Mouse (Mus musculus): ENCODE data around the gene Olfr12. TPM values are rescaled to one million over a fixed set of nuclear protein-coding genes. Genes with fewer than 3 reads are reported as not detected.

Olfr12 gene
- polyA plus RNA-seq (2015; fragmentation: Nextera tagmentation; extraction: Ambion mirVana): 0.24 TPM in 1 of 2 replicates, not detected in the other

GRCm38 (mm10) chr1:92617488-92617887 lies at the start of gene Olfr12:
TSS of gene Olfr12 (plus strand) at chr1:92617788.
- 59% methylated on average over 2 of the region's 2 CpGs for WGBS
- Histone ChIP-seq H3K27me3 (replicated peaks; ENCODE audit: control insufficient read depth, insufficient read depth, low read length) (no peaks in the 10 kb centered on the region), H3K4me3 (ENCODE audit: low read length) (no peak within 1 kb of the TSS), H3K4me1 (ENCODE audit: control insufficient read depth, insufficient read depth, low read depth, low read length) (no peaks in the 10 kb centered on the region), H3K9me3 (ENCODE audit: control insufficient read depth, low read length) (no peaks in the 10 kb centered on the region), H3K9ac (ENCODE audit: low read depth, low read length) (no peak within 1 kb of the TSS), H3K27ac (ENCODE audit: low read depth, low read length) (no peak within 1 kb of the TSS), H3K36me3 (ENCODE audit: control insufficient read depth, insufficient read depth, low read length) (no peaks in the 10 kb centered on the region), H3K4me2 (ENCODE audit: low read length) (no peak within 1 kb of the TSS)
- ATAC-seq: no peak

- H3K9me3 ChIP-seq (ENCODE audit: control insufficient read depth, low read length): no peaks in the 10 kb centered on the region
- no peak within 1 kb of the TSS for H3K9ac ChIP-seq (ENCODE audit: low read depth, low read length)
- no peaks in the 10 kb centered on the region for H3K27me3 ChIP-seq (replicated peaks; ENCODE audit: control insufficient read depth, insufficient read depth, low read length)
- no peak for ATAC-seq
- H3K4me3 ChIP-seq (ENCODE audit: low read length): no peak within 1 kb of the TSS
- H3K27ac ChIP-seq (ENCODE audit: low read depth, low read length): no peak within 1 kb of the TSS
- H3K4me1 ChIP-seq (ENCODE audit: control insufficient read depth, insufficient read depth, low read depth, low read length): no peaks in the 10 kb centered on the region
- H3K4me2 ChIP-seq (ENCODE audit: low read length): no peak within 1 kb of the TSS
- 79% methylated on average over 3 of the region's 3 CpGs for WGBS
- H3K36me3 ChIP-seq (ENCODE audit: control insufficient read depth, insufficient read depth, low read length): no peaks in the 10 kb centered on the region
Observed at GRCm38 (mm10) chr1:92571022-92571421, 46.6 kb upstream of the Olfr12 start, which contains the start of gene Olfr1413. TSS of gene Olfr1413 (plus strand) at chr1:92571322.

- 93% methylated on average over 2 of the region's 2 CpGs for WGBS
Observed at GRCm38 (mm10) chr1:92585479-92585878, 32.1 kb upstream of the Olfr12 start, which contains the start of gene Olfr1412. TSS of gene Olfr1412 (plus strand) at chr1:92585779.

GRCm38 (mm10) chr1:92594111-92594510 lies 23.5 kb upstream of the Olfr12 start, which contains the start of gene Olfr1411:
TSS of gene Olfr1411 (plus strand) at chr1:92594411.
- no peak within 1 kb of the TSS for H3K27ac ChIP-seq (ENCODE audit: low read depth, low read length)
- H3K4me1 ChIP-seq (ENCODE audit: control insufficient read depth, insufficient read depth, low read depth, low read length): no peaks in the 10 kb centered on the region
- H3K27me3 ChIP-seq (replicated peaks; ENCODE audit: control insufficient read depth, insufficient read depth, low read length): 0 out of 2 replicates have a peak, but pooled peaks cover 2% of the 10 kb centered on the region
- no peak within 1 kb of the TSS for H3K4me2 ChIP-seq (ENCODE audit: low read length)
- no peak within 1 kb of the TSS for H3K9ac ChIP-seq (ENCODE audit: low read depth, low read length)
- no peak within 1 kb of the TSS for H3K4me3 ChIP-seq (ENCODE audit: low read length)
- ATAC-seq: no peak
- H3K36me3 ChIP-seq (ENCODE audit: control insufficient read depth, insufficient read depth, low read length): no peaks in the 10 kb centered on the region
- no peaks in the 10 kb centered on the region for H3K9me3 ChIP-seq (ENCODE audit: control insufficient read depth, low read length)

More at GRCm38 (mm10) chr1:92585479-92585878, 32.1 kb upstream of the Olfr12 start, which contains the start of gene Olfr1412:
- ATAC-seq: no peak
- H3K4me1 ChIP-seq (ENCODE audit: control insufficient read depth, insufficient read depth, low read depth, low read length): no peaks in the 10 kb centered on the region
- no peak within 1 kb of the TSS for H3K27ac ChIP-seq (ENCODE audit: low read depth, low read length)
- H3K4me3 ChIP-seq (ENCODE audit: low read length): no peak within 1 kb of the TSS
- no peak within 1 kb of the TSS for H3K9ac ChIP-seq (ENCODE audit: low read depth, low read length)
- H3K36me3 ChIP-seq (ENCODE audit: control insufficient read depth, insufficient read depth, low read length): no peaks in the 10 kb centered on the region
- H3K27me3 ChIP-seq (replicated peaks; ENCODE audit: control insufficient read depth, insufficient read depth, low read length): no peaks in the 10 kb centered on the region
- H3K9me3 ChIP-seq (ENCODE audit: control insufficient read depth, low read length): peaks cover 3% of the 10 kb centered on the region; the same call in 1 of the 2 replicates
- H3K4me2 ChIP-seq (ENCODE audit: low read length): no peak within 1 kb of the TSS

- H3K27ac ChIP-seq (ENCODE audit: low read depth, low read length): no peak overlapping the region
- H3K4me2 ChIP-seq (ENCODE audit: low read length): no peak overlapping the region
- no peaks in the 10 kb centered on the region for H3K9me3 ChIP-seq (ENCODE audit: control insufficient read depth, low read length)
- H3K4me3 ChIP-seq (ENCODE audit: low read length): no peak overlapping the region
- no peak for ATAC-seq
- WGBS: 91% methylated on average over 3 of the region's 3 CpGs
- H3K4me1 ChIP-seq (ENCODE audit: control insufficient read depth, insufficient read depth, low read depth, low read length): no peaks in the 10 kb centered on the region
- no peak overlapping the region for H3K9ac ChIP-seq (ENCODE audit: low read depth, low read length)
- 0 out of 2 replicates have a peak, but pooled peaks cover 2% of the 10 kb centered on the region for H3K27me3 ChIP-seq (replicated peaks; ENCODE audit: control insufficient read depth, insufficient read depth, low read length)
- H3K36me3 ChIP-seq (ENCODE audit: control insufficient read depth, insufficient read depth, low read length): no peaks in the 10 kb centered on the region
Observed at GRCm38 (mm10) chr1:92596019-92596418, 21.6 kb upstream of the Olfr12 start.

- no peak for ATAC-seq
- H3K4me1 ChIP-seq (ENCODE audit: control insufficient read depth, insufficient read depth, low read depth, low read length): no peaks in the 10 kb centered on the region
- no peaks in the 10 kb centered on the region for H3K9me3 ChIP-seq (ENCODE audit: control insufficient read depth, low read length)
- H3K4me2 ChIP-seq (ENCODE audit: low read length): no peak within 1 kb of the TSS
- H3K27me3 ChIP-seq (replicated peaks; ENCODE audit: control insufficient read depth, insufficient read depth, low read length): no peaks in the 10 kb centered on the region; the same call in 1 of the 2 replicates
- H3K9ac ChIP-seq (ENCODE audit: low read depth, low read length): no peak within 1 kb of the TSS
- H3K4me3 ChIP-seq (ENCODE audit: low read length): no peak within 1 kb of the TSS
- 95% methylated on average over 1 of the region's 1 CpGs for WGBS
- no peak within 1 kb of the TSS for H3K27ac ChIP-seq (ENCODE audit: low read depth, low read length)
- H3K36me3 ChIP-seq (ENCODE audit: control insufficient read depth, insufficient read depth, low read length): no peaks in the 10 kb centered on the region
Observed at GRCm38 (mm10) chr1:92605482-92605881, 12.1 kb upstream of the Olfr12 start, which contains the start of gene Olfr1410. TSS of gene Olfr1410 (plus strand) at chr1:92605782.

- no peak overlapping the region for H3K27ac ChIP-seq (ENCODE audit: low read depth, low read length)
- no peak overlapping the region for H3K9ac ChIP-seq (ENCODE audit: low read depth, low read length)
- no peaks in the 10 kb centered on the region for H3K4me1 ChIP-seq (ENCODE audit: control insufficient read depth, insufficient read depth, low read depth, low read length)
- H3K4me3 ChIP-seq (ENCODE audit: low read length): no peak overlapping the region
- WGBS: 83% methylated on average over 4 of the region's 4 CpGs
- H3K36me3 ChIP-seq (ENCODE audit: control insufficient read depth, insufficient read depth, low read length): no peaks in the 10 kb centered on the region
- H3K9me3 ChIP-seq (ENCODE audit: control insufficient read depth, low read length): no peaks in the 10 kb centered on the region
- no peak overlapping the region for H3K4me2 ChIP-seq (ENCODE audit: low read length)
- no peaks in the 10 kb centered on the region; the same call in 1 of the 2 replicates for H3K27me3 ChIP-seq (replicated peaks; ENCODE audit: control insufficient read depth, insufficient read depth, low read length)
- no peak for ATAC-seq
Observed at GRCm38 (mm10) chr1:92607711-92608110, 9.9 kb upstream of the Olfr12 start.

GRCm38 (mm10) chr1:92611008-92611407 lies 6.6 kb upstream of the Olfr12 start:
- Histone ChIP-seq H3K9me3 (ENCODE audit: control insufficient read depth, low read length) (no peaks in the 10 kb centered on the region), H3K36me3 (ENCODE audit: control insufficient read depth, insufficient read depth, low read length) (no peaks in the 10 kb centered on the region), H3K27ac (ENCODE audit: low read depth, low read length) (no peak overlapping the region), H3K4me2 (ENCODE audit: low read length) (no peak overlapping the region), H3K27me3 (replicated peaks; ENCODE audit: control insufficient read depth, insufficient read depth, low read length) (no peaks in the 10 kb centered on the region; the same call in 1 of the 2 replicates), H3K4me3 (ENCODE audit: low read length) (no peak overlapping the region), H3K9ac (ENCODE audit: low read depth, low read length) (no peak overlapping the region), H3K4me1 (ENCODE audit: control insufficient read depth, insufficient read depth, low read depth, low read length) (no peaks in the 10 kb centered on the region)
- peak; percentile 54; the same call in 1 of the 2 replicates for ATAC-seq
- 5% methylated on average over 5 of the region's 5 CpGs for WGBS

- ATAC-seq: no peak
- H3K36me3 ChIP-seq (ENCODE audit: control insufficient read depth, insufficient read depth, low read length): no peaks in the 10 kb centered on the region
- no peak overlapping the region for H3K4me3 ChIP-seq (ENCODE audit: low read length)
- no peak overlapping the region for H3K9ac ChIP-seq (ENCODE audit: low read depth, low read length)
- no peaks in the 10 kb centered on the region for H3K27me3 ChIP-seq (replicated peaks; ENCODE audit: control insufficient read depth, insufficient read depth, low read length)
- H3K4me1 ChIP-seq (ENCODE audit: control insufficient read depth, insufficient read depth, low read depth, low read length): no peaks in the 10 kb centered on the region
- no peaks in the 10 kb centered on the region for H3K9me3 ChIP-seq (ENCODE audit: control insufficient read depth, low read length)
- H3K27ac ChIP-seq (ENCODE audit: low read depth, low read length): no peak overlapping the region
- WGBS: 24% methylated on average over 4 of the region's 4 CpGs
- no peak overlapping the region for H3K4me2 ChIP-seq (ENCODE audit: low read length)
Observed at GRCm38 (mm10) chr1:92613175-92613574, 4.4 kb upstream of the Olfr12 start.
